Mouse (Mus musculus) brain, embryonic 14.5 days (tissue): Measurements from ENCODE around the gene 1700067P10Rik. TPM values are rescaled to one million over a fixed set of nuclear protein-coding genes. Genes with fewer than 3 reads are reported as not detected.

Source experiments
- DNase-seq: peaks from one replicate; pipeline ENCODE4 v3.0.0-alpha.2; 2011; ENCODE audit warnings: low read depth
- CTCF ChIP-seq: fragments of 200-500 bp; IDR thresholded peaks from 2 replicates; pipeline ENCODE4 v1.5.1; 2012; ENCODE audit warnings: inconsistent platforms, mild to moderate bottlenecking, moderate library complexity, borderline replicate concordance; ENCODE audit not compliant: insufficient read depth, insufficient read length; ENCODE audit errors: extremely low read depth
- POLR2A ChIP-seq: fragments of 200-500 bp; IDR thresholded peaks from 2 replicates; pipeline ENCODE4 v1.6.1; 2012; ENCODE audit warnings: mild to moderate bottlenecking, inconsistent platforms, borderline replicate concordance; ENCODE audit not compliant: poor library complexity, insufficient read depth, insufficient read length, severe bottlenecking; ENCODE audit errors: extremely low read depth
- polyA plus RNA-seq: library from polyadenylated mRNA; depleted of rRNA; stranded (reverse); fragments of >200 nt; gene quantifications from 2 replicates; pipeline ENCODE4 v1.2.3, GENCODE M21; 2012

The 1700067P10Rik gene
- polyA plus RNA-seq, 1 experiment, result not detected

DNA sequence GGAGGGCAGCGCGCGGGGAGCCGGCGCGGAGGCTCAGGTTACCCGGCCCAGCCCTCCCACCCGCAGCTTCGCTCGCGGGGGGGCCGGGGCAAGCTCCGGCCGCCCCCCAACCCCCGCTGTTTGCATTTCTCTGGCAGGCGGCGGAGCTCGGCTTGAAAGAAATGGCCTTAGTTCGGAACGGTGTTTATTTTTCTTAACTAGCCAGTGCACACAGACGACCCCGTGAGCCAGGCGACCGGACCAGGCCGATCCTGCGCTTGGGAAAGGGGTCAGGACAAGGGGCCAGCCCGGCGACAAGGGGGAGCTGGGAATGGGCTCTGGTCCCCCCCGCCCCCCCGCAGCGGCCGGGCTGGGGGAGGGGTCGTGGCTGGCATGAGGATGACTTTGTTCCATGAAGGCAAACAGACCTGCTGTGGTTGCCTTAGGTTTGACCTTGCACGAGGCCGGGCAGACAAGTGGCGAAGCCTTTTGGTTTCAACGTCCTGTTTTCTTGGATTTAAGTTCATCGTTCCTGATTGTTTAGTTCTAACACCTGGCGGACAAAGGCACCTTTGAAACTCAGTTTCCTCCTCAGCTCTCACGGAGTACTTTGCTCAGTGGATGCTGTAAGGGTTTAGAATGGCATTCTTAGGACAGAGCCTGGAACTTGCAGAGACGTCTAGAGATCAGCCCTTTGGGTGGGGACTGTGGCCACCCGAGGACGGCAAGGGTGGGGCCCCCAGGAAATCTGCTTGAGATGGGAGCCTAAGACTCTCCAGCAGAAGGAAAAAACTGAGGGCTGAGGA, 8.8 kb downstream of the 1700067P10Rik start:
- DNase-seq, result peak; percentile 14
- no peak for TF ChIP-seq CTCF
- no peak for TF ChIP-seq POLR2A

GRCm38 (mm10) chr17:48098528-48098890, 9.4 kb downstream of the 1700067P10Rik start:
- peak; percentile 43 for DNase-seq
- TF ChIP-seq CTCF (no peak), POLR2A (no peak)

GRCm38 (mm10) chr17:48099312-48099711, 10.2 kb downstream of the 1700067P10Rik start:
- no peak for DNase-seq
- TF ChIP-seq CTCF, result no peak
- TF ChIP-seq POLR2A, result no peak

DNA sequence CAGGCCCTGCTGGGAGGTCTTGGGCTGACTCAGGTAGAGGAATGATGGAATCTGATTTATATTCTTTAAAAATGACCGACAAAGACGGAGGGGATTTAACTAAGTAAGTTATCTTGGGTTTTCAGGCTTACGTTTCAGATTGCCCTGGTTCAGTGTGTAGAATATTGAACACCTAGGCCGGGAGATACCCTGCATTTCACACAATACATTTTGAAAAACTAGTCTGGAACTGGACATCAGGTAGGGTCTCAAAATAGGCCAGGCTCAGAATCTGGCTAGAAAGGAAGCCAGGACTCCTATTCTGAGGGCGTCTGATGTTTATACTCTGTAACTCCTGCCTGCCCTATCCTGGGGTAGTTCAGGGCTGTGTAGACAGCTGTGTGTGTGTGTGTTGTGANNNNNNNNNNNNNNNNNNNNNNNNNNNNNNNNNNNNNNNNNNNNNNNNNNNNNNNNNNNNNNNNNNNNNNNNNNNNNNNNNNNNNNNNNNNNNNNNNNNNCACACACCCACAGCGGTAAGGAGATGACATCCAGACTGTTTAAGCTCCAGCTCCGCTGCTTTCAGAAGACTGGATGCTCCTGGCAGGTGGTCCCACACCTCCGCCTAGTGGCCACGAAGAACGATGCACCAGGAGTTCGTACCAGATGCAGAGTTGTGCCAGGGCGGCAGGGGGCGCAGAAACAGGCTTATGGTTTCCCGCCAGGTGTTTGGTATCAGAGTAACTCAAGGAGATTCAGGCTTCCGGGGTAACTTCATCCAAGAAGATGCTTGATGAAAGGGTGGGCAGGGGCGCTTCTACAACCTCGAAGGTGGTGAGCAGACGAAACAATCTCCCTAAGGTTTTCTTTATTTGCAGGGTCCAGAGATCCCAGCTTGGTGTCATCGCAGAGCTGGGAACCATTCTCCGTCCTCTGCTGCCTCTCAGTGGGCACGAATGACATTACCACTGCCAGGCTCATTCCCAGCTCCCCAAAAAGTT, 11.6 kb downstream of the 1700067P10Rik start:
- DNase-seq, result peak; percentile 96
- TF ChIP-seq POLR2A (no peak), CTCF (peak; percentile 99)

- DNase-seq, result no peak
Measured at GRCm38 (mm10) chr17:48107333-48107732, 18.2 kb downstream of the 1700067P10Rik start.

GRCm38 (mm10) chr17:48107862-48108261, 18.7 kb downstream of the 1700067P10Rik start:
- no peak for DNase-seq
- no peak for TF ChIP-seq POLR2A
- TF ChIP-seq CTCF, result no peak

More at GRCm38 (mm10) chr17:48107333-48107732, 18.2 kb downstream of the 1700067P10Rik start:
- TF ChIP-seq POLR2A (no peak), CTCF (no peak)

DNA sequence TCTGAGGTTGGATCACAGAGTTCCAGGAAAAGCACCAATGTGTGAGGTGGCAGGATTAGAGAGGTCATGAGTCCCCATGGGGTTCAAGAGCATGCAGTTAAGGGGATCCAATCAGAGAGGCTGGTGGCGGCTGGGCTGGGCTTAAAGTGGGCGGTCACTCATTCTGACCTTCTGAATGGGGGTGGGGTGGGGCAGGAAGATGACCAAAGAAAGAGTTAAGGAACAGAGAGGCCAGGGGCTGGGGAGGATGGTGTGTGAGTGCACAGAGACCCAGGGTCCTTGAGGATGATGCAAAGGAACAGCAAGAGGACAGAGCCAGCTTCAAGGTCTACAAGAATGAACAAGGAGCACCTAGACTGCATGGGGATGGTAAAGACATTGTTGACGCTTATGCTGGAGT, 19.4 kb downstream of the 1700067P10Rik start:
- no peak for DNase-seq
- TF ChIP-seq POLR2A, result no peak
- no peak for TF ChIP-seq CTCF

- peak; percentile 36 for DNase-seq
- TF ChIP-seq CTCF, result peak; percentile 58; the same call in 1 of the 2 replicates
- no peak for TF ChIP-seq POLR2A
Measured at GRCm38 (mm10) chr17:48110547-48111287, 21.6 kb downstream of the 1700067P10Rik start.

DNA sequence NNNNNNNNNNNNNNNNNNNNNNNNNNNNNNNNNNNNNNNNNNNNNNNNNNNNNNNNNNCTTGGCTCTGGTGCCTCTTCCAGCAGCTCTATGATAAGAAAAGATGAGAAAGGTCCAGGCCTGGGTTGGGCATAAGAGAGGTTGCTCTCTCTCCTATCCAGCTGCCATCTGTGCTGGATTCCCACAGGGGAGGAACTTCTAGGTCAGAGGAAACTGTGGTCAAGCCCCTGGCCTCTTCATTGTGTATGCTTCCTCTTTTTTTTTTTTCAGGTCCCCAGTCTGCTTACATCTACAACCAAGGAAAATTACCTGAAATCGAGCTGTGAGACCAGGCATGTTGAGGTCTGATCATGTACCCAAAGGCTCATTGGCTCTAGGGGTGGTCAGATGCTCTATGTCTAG, 29.5 kb downstream of the 1700067P10Rik start:
- DNase-seq, result no peak
- TF ChIP-seq POLR2A (no peak), CTCF (no peak)

DNA sequence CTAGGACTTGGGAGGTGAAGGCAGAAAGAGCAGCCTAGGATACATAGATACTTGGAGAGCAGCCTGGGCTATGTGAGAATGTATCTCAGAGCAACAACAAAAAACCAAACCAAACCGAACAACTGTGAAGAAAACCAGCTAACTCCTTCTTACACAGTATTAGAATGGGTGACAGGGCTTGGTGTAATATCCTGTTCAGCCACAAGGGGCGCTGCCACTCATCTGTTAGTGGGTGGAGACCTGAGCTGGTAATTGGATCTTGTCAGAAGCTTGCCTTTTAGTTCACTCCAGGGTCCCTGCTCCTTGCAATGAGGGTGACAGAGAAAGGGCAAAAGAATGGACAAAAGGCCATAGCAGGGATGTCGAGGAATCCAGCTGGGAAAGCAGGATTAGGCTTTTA, 30.5 kb downstream of the 1700067P10Rik start:
- TF ChIP-seq CTCF (peak; percentile 93), POLR2A (no peak)
- DNase-seq, result peak; percentile 81
